Mouse (Mus musculus) cerebellum, postnatal 14 days (tissue): ENCODE data around the gene Fbxo34.
"Not testable (repeated sequence)": the region's sequence is repeated elsewhere in the genome, so short reads cannot be mapped to it uniquely, and the experiment has no call there.

Experiments used
- DNase-seq, 2 experiments: peaks; one replicate each; pipeline ENCODE4 v3.0.0; 2021; ENCODE audit warnings: mixed read lengths in 2 of 2

The Fbxo34 gene

GRCm38 (mm10) chr14:47450121-47450520 lies at the start of gene Fbxo34:
Fbxo34 (plus strand) TSS chr14:47450421.
- not testable (repeated sequence) for DNase-seq

- no peak for DNase-seq
Observed at GRCm38 (mm10) chr14:47402735-47403134, 47.5 kb upstream of the Fbxo34 start.

DNA sequence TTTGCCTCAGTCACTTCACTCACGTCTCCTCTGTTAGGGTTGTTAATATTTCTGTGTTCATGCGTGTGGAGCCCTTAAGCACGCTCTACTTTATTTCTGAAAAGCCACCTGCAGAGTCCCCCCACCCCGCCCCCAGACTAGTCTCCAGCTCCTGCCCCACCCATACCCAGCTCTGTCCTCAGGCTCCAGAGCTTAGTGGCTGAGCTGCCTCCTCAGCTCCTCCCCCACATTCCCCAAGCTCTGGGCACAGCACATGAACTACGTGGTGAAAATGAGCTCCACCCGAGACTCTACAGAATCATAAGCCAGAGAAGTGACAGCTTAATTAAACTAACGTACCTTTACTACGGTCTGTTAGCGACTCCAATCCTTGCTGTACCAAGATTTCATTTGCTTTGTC lies 44.2 kb upstream of the Fbxo34 start:
- DNase-seq, result no peak

DNA sequence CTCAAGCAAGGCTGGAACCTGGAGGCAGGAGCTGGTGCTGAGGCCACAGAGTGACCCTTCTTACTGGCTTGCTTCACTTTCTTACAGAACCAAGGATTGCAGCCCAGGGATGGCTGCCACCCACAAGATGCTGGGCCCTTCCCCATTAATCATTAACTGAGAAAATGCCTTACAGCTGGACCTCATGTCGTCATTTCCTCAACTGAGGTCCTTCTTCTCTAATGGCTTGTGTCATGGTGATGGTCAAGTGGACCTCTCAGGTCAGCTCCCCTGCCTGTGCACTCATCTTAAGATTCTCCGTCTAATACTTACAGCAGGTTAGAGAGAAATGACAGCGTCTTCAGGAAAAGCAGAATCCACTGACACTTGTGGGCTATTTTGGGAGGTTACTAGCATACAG lies 32.9 kb upstream of the Fbxo34 start:
- no peak for DNase-seq

DNA sequence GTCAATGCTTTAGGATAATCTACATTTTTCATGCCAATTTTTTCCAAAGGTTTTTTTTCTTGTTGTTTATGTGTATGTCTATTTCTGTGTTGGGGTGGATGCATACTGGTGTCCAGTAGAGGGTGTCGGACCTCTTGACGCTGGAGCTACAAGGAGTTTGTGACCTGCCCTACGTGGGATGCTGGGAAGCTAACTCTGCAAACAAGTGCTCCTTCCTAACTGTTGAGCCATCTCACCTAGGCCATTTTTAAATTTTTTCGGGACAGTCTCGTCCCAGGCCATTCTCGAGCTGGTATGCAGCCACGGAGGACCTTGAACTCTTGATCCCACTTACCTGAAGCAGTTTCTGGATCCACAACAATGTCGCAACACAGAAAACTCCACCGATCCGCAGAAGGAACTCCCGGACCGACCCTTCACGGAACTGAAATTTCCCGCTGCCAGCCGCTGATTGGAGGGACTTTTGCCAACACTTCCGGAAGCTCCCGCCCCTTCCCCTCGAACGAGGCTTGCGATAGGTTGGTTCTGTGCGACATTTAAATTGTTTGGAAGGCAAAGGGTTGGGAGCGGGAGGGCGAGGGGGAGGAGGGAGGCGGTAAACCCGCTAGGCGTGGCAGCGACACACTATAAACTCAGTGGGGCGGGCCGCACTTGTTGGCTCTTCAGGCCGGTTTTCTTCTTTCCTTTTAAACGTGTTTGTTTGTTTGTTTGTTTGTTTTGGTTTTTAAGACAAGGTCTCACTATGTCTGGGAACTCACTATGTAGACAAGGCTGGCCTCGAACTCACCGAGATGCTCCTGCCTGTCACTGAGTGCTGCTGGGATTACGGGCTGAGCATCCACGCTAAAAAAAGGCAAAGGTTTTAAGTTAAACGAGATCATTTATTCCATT lies 32.2 kb upstream of the Fbxo34 start, which contains the start of gene Dlgap5:
Gene Dlgap5, minus strand, starts transcription at position 633 of the 891 bp plus-strand sequence.
- DNase-seq, result peak; percentile 93 to 94

- no peak for DNase-seq
Observed at GRCm38 (mm10) chr14:47418666-47418991, 31.6 kb upstream of the Fbxo34 start.

GRCm38 (mm10) chr14:47419034-47419625 lies 31.1 kb upstream of the Fbxo34 start:
- no peak for DNase-seq

DNA sequence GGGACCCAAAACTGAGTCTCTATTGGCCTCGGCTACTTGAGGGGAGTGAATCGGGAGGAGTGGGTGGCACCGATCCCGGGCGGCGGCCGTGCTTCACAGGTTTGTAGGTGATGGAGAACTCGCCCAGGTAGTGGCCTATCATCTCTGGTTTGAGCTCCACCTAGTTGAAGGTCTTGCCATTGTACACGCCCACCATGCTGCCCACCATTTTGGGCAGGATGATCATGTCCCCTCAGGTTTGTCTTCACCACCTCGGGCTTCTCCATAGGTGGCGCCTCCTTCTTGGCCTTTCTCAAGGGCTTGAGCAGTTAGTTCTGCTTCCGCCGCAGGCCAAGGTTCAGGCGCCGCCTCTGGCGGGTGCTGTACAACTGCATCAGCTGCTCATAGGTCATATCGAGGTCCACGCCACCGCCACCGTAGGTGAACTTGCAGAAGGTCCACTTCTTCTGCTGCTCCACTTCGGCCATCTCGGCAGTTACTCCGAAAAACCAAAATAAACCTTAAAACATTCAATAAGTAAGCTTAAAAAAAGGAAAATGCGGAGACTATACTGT lies 30.4 kb upstream of the Fbxo34 start:
- DNase-seq, result no peak

- no peak for DNase-seq
Observed at GRCm38 (mm10) chr14:47421606-47422005, 28.6 kb upstream of the Fbxo34 start.

DNA sequence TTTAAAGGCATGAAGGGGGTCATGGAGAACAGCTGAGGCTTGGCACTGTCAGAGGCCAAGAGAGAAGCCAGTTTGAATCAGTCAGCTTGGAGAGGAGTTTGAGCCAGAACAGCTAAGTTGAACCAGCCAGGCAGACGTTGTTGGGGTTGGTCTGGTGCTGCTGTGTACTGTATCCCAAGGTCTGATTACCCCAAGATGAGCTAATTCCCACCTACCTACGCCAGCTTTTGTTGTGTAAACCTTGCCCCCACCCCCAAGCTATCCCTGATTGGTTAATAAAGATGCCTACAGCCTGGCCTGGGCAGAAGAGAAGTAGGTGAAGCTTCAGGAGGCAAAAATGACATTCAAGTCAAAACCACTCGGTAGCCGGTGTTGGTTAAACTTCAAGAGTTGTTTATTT lies 27.8 kb upstream of the Fbxo34 start:
- no peak for DNase-seq

- DNase-seq, result peak in 1 of 2 experiments; percentile 10
Observed at GRCm38 (mm10) chr14:47432987-47433386, 17.2 kb upstream of the Fbxo34 start.

DNA sequence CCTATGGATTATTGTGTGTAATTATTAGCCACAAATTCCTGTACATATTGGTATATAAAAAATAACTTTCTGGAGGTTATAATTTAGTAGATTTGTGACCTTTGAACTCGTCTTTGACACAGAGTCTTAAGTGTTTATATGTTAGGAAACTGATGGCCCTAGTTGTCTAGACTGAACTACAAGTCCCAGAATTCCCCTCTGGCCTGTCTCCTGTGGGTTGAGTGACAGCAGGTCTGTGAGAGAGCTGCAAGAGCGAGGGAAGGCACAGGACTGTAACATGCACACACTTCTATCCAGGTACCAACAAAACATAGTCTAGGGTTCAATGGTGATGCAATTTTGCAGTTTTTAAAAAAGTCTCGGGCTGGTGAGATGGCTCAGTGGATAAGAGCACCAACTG lies 11.3 kb upstream of the Fbxo34 start:
- no peak for DNase-seq

GRCm38 (mm10) chr14:47444907-47445306 lies 5.3 kb upstream of the Fbxo34 start:
- DNase-seq, result no peak

- no peak for DNase-seq
Observed at GRCm38 (mm10) chr14:47445331-47446095, 4.7 kb upstream of the Fbxo34 start.

DNA sequence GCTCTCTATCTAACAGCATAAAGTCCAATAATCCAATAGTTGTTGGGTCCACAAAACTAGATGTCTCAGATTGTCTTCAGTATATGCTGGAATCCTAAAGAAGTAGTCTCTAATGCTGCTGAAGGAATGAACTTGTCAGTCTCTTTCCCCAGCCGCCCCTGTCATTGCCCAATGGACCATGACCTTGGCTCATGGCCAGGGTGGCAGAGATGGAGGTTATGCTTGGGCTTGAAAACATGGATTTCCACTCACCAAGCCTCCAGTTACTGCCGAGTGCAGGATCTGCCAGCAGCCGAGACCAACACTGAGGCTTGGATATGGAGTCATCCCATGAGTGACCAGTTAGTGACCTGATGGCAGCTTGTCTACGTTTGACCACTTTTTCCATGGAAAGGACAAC lies 9.3 kb downstream of the Fbxo34 start:
- DNase-seq, result peak in 1 of 2 experiments; percentile 61

DNA sequence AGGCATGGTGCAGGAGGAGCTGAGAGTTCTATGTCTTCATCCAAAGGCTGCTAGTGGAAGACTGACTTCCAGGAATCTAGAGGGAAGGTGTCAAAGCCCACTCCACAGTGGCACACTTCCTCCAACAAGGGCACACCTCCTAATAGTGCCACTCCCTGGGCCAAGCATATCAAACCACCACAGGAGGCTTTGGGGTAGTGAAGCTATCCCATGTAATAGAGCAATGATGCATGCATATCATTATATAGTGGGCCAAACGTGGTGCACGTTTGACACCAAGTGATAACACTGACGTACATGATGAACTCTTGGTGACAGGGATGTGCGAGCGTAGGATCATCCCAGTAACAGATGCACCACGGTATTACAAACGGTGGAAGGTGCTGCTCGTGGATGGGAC lies 11.8 kb downstream of the Fbxo34 start:
- no peak for DNase-seq

- no peak for DNase-seq
Observed at GRCm38 (mm10) chr14:47462453-47462852, 12.2 kb downstream of the Fbxo34 start.

- DNase-seq, result no peak
Observed at GRCm38 (mm10) chr14:47462877-47463460, 12.7 kb downstream of the Fbxo34 start.

DNA sequence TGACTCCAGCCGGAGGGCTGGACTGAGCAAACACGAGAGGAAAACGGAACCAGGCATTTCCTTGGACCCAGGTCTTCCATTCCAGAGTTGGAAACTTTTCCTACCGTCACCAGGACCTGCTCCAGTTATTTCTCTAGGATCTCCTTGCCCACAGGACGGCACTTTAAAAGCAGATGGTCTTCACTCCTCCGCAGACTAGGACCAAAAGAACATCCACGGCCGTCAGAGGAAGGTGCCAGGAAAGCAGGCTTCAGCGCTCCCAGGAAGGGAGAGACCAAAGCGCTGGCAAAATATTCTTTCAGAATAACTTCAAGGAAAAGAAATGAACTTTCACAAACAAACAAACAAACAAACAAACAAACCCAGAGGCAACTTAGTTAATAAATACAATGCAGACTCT lies 14.2 kb downstream of the Fbxo34 start:
- no peak for DNase-seq

GRCm38 (mm10) chr14:47465468-47466175 lies 15.4 kb downstream of the Fbxo34 start:
- no peak for DNase-seq

DNA sequence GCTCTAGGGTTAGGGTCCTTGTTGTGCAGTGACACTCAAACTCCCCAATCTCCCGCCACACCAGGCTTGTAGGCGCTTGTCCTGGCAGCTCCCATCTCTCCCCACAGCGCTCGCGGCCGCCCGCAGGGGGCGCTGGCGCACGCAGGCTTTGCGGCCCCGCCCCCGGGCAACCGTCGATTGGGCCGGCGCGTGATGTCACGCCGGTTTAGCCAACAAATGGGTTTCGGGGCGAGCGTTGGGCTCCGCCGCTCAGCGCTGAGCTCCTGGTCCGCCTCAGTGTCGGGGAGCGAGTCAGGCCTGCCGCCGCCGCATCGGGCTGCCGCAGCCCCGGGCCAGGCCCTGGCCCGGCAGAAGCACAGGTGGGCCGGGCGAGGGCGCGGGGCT lies 22.1 kb downstream of the Fbxo34 start:
- DNase-seq, result peak; percentile 97 to 99
